Mouse (Mus musculus) T-helper 17 cell (primary cell): Measurements from ENCODE around the gene Sidt1.

Source experiments
- in situ Hi-C, 2 experiments: fragments of 300-600 bp; cut with MboI, MseI; formaldehyde crosslinking; loops; 1 replicate in 1 of 2; 2 replicates in 1 of 2; pipeline ENCODE4 v1.15.1; 2025; ENCODE audit warnings: high pct_unique_total_duplicates in 2 of 2

Sidt1 gene

GRCm38 (mm10) chr16:44332861-44333284, at the start of gene Sidt1:
TSS of gene Sidt1 (minus strand) at chr16:44333196.
- in situ Hi-C loops = loop anchor here in 1 of 2 experiments (25.0 kb wide), 1 partner anchor 171 kb away; the partner anchor contains the start of gene Usf3

- in situ Hi-C loops = no loop called here
Measured at GRCm38 (mm10) chr16:44381578-44381977, 48.6 kb upstream of the Sidt1 start.

GRCm38 (mm10) chr16:44380006-44380405, 47.0 kb upstream of the Sidt1 start:
- in situ Hi-C loops = no loop called here

- in situ Hi-C loops = no loop called here
Measured at GRCm38 (mm10) chr16:44375459-44375858, 42.5 kb upstream of the Sidt1 start.

- in situ Hi-C loops = no loop called here
Measured at GRCm38 (mm10) chr16:44365522-44365921, 32.5 kb upstream of the Sidt1 start.

- in situ Hi-C loops = loop anchor here (5.0 kb wide), 2 partner anchors 115 to 120 kb away; no protein-coding TSS in a partner anchor
Measured at GRCm38 (mm10) chr16:44361921-44362890, 29.2 kb upstream of the Sidt1 start.

- in situ Hi-C loops = no loop called here
Measured at GRCm38 (mm10) chr16:44357571-44358268, 24.7 kb upstream of the Sidt1 start.

GRCm38 (mm10) chr16:44356291-44356690, 23.3 kb upstream of the Sidt1 start:
- in situ Hi-C loops = no loop called here

- in situ Hi-C loops = loop anchor here in 1 of 2 experiments (10.0 to 25.0 kb wide), 2 partner anchors 188 to 805 kb away; partner anchors contain the start of genes Atg3, Slc35a5 and Usf3
Measured at GRCm38 (mm10) chr16:44349801-44350397, 16.9 kb upstream of the Sidt1 start.

GRCm38 (mm10) chr16:44347071-44347901, 14.3 kb upstream of the Sidt1 start, which contains the start of gene Spice1:
TSS of gene Spice1 (plus strand) at chr16:44347121.
- in situ Hi-C loops = loop anchor here in 1 of 2 experiments (10.0 to 25.0 kb wide), 2 partner anchors 185 to 808 kb away; partner anchors contain the start of genes Atg3, Slc35a5 and Usf3

- in situ Hi-C loops = loop anchor here in 1 of 2 experiments (25.0 kb wide), 1 partner anchor 175 kb away; the partner anchor contains the start of gene Usf3
Measured at GRCm38 (mm10) chr16:44337541-44337940, 4.5 kb upstream of the Sidt1 start.

- in situ Hi-C loops = loop anchor here in 1 of 2 experiments (25.0 kb wide), 1 partner anchor 170 kb away; the partner anchor contains the start of gene Usf3
Measured at GRCm38 (mm10) chr16:44331995-44332860, 768 bp downstream of the Sidt1 start.

- in situ Hi-C loops = loop anchor here in 1 of 2 experiments (25.0 kb wide), 1 partner anchor 169 kb away; the partner anchor contains the start of gene Usf3
Measured at GRCm38 (mm10) chr16:44331671-44331994, 1.4 kb downstream of the Sidt1 start.

GRCm38 (mm10) chr16:44331154-44331553, 1.8 kb downstream of the Sidt1 start:
- in situ Hi-C loops = loop anchor here in 1 of 2 experiments (25.0 kb wide), 1 partner anchor 169 kb away; the partner anchor contains the start of gene Usf3

- in situ Hi-C loops = loop anchor here in 1 of 2 experiments (25.0 kb wide), 1 partner anchor 168 kb away; the partner anchor contains the start of gene Usf3
Measured at GRCm38 (mm10) chr16:44330657-44331056, 2.3 kb downstream of the Sidt1 start.

GRCm38 (mm10) chr16:44328644-44329043, 4.4 kb downstream of the Sidt1 start:
- in situ Hi-C loops = loop anchor here in 1 of 2 experiments (25.0 kb wide), 1 partner anchor 166 kb away; the partner anchor contains the start of gene Usf3

- in situ Hi-C loops = no loop called here
Measured at GRCm38 (mm10) chr16:44320232-44320631, 12.8 kb downstream of the Sidt1 start.

GRCm38 (mm10) chr16:44316350-44316749, 16.6 kb downstream of the Sidt1 start:
- in situ Hi-C loops = no loop called here

- in situ Hi-C loops = no loop called here
Measured at GRCm38 (mm10) chr16:44313422-44313821, 19.6 kb downstream of the Sidt1 start.
